Mouse (Mus musculus) MEL (cell line): ENCODE measurements at regions not wholly inside any gene's neighbourhood (a gene's known extent, or its start where the extent isn't known, plus 50 kb on each side); places are given as distances from the start of the nearest gene placed in this dataset.

Experiments used
- POLR2A ChIP-seq, 2 experiments: IDR thresholded peaks; 2 replicates each; pipeline ENCODE4 v1.6.1; 2011 to 2012; ENCODE audit warnings: low read length in 2 of 2, mild to moderate bottlenecking in 2 of 2, control low read depth in 1 of 2, improper control_type of control experiment in 1 of 2, low read depth in 1 of 2, moderate library complexity in 1 of 2; ENCODE audit not compliant: control insufficient read depth in 1 of 2, insufficient read depth in 1 of 2, poor library complexity in 1 of 2
- SMC3 ChIP-seq: IDR thresholded peaks from 2 replicates; pipeline ENCODE4 v1.6.1; 2011; ENCODE audit warnings: low read depth, low read length, improper control_type of control experiment

GRCm38 (mm10) chr8:4836651-4837050 is 57.3 kb upstream of the Shcbp1 start:
- TF ChIP-seq SMC3 (no peak), POLR2A (IDR thresholded peaks at IDR 0.05; ENCODE audit: control insufficient read depth in 1 of 2, insufficient read depth in 1 of 2, low read depth in 1 of 2, low read length in 2 of 2, poor library complexity in 1 of 2) (no peak)
